In genomic region chr15:79670972-79671299, GRCm38 (mm10) we compare ENCODE assay signal across 8 mouse cellular contexts. TPM values are rescaled to one million over a fixed set of nuclear protein-coding genes. Genes with fewer than 3 reads are reported as not detected.
DNase-seq lines count a peak whose midpoint lies in the region; ATAC-seq and TF ChIP-seq lines count a peak whose summit lies in the region.

No protein-coding gene starts in this region.

- peaks cover 49% of the 10 kb centered on the region for H3K36me3 ChIP-seq in C2C12 (ENCODE audit: control insufficient read depth, insufficient read depth)
- H3K36me3 ChIP-seq in forebrain, embryonic 12.5 days (replicated peaks), result peaks cover 56% of the 10 kb centered on the region
- peaks cover 36% of the 10 kb centered on the region for H3K36me3 ChIP-seq in liver, embryonic 14.5 days (replicated peaks; ENCODE audit: control insufficient read depth, insufficient read depth, low read depth)

- peak; percentile 73; the same call in 1 of the 2 replicates for ATAC-seq in forebrain, embryonic 12.5 days (ENCODE audit: low FRiP score)
- ATAC-seq in liver, embryonic 14.5 days (ENCODE audit: insufficient read depth), result peak; percentile 66

- peaks cover 6% of the 10 kb centered on the region for H3K4me1 ChIP-seq in forebrain, embryonic 12.5 days
- peaks cover 6 to 10% of the 10 kb centered on the region in 2 experiments; a peak in 3 of 4 replicates for H3K4me1 ChIP-seq in liver, embryonic 14.5 days (replicated peaks; ENCODE audit: control insufficient read depth in 2 of 2, insufficient read depth in 2 of 2, low read length in 1 of 2)

- no peak for DNase-seq in gastrocnemius, adult 2 months
- DNase-seq in gastrocnemius, postnatal 14 days, result no peak
- DNase-seq in liver, embryonic 14.5 days (ENCODE audit: low read depth in 3 of 3, low spot score in 3 of 3), result no peak
- no peak for DNase-seq in left cerebral cortex, adult 8-10 months (ENCODE audit: low spot score in 2 of 2)
- no peak for DNase-seq in cerebellum, postnatal 4 days (ENCODE audit: low spot score in 2 of 2)
- no peak for DNase-seq in lung, postnatal 14 days

- H3K27ac ChIP-seq in gastrocnemius, adult 2 months, result peak overlapping the region; percentile 89
- H3K27ac ChIP-seq in forebrain, embryonic 12.5 days, result 0 out of 2 replicates have a peak overlapping the region, but pooled peaks have one; percentile 36
- peak overlapping the region; percentile 53 for H3K27ac ChIP-seq in liver, embryonic 14.5 days

- H3ac ChIP-seq in C2C12 (ENCODE audit: control insufficient read depth, insufficient read length, low read depth), result peak overlapping the region; percentile 89

- H3K4me3 ChIP-seq in gastrocnemius, adult 2 months, result peak overlapping the region; percentile 98
- H3K4me3 ChIP-seq in C2C12 (ENCODE audit: insufficient read depth, poor library complexity, severe bottlenecking), result peak overlapping the region; percentile 100
- H3K4me3 ChIP-seq in forebrain, embryonic 12.5 days (replicated peaks), result peak overlapping the region; percentile 94
- peak overlapping the region; percentile 75 to 88 for H3K4me3 ChIP-seq in liver, embryonic 14.5 days (ENCODE audit: insufficient read depth in 1 of 2, low read depth in 2 of 2, low read length in 2 of 2)

- H3K79me3 ChIP-seq in C2C12 (ENCODE audit: low read depth), result peaks cover 27% of the 10 kb centered on the region

- intact Hi-C loops in gastrocnemius, adult 2 months (cut with DNase I), result loop anchor here (1.0 kb wide), 1 partner anchor 12 kb away; no protein-coding TSS in a partner anchor
- intact Hi-C loops in gastrocnemius, postnatal 14 days (cut with DNase I; ENCODE audit: low total_unique reads), result no loop called here

- no peak for TF ChIP-seq EP300 in liver, embryonic 14.5 days (IDR thresholded peaks at IDR 0.05; ENCODE audit: low read depth)

- WGBS in forebrain, embryonic 12.5 days, result under 1% methylated on average over 37 of the region's 37 CpGs
- WGBS in liver, embryonic 14.5 days (ENCODE audit: insufficient replicate concordance), result under 1% methylated on average over 37 of the region's 37 CpGs

- H3K27me3 ChIP-seq in C2C12 (ENCODE audit: control insufficient read depth, insufficient read depth, insufficient read length), result no peaks in the 10 kb centered on the region
- no peaks in the 10 kb centered on the region for H3K27me3 ChIP-seq in forebrain, embryonic 12.5 days
- H3K27me3 ChIP-seq in liver, embryonic 14.5 days (ENCODE audit: control insufficient read depth, insufficient read depth, low read length), result no peaks in the 10 kb centered on the region

- TF ChIP-seq CTCF in gastrocnemius, adult 2 months (IDR thresholded peaks at IDR 0.05), result no peak
- TF ChIP-seq CTCF in C2C12 (IDR thresholded peaks at IDR 0.05; ENCODE audit: control insufficient read depth, insufficient read depth, insufficient read length), result no peak
- no peak for TF ChIP-seq CTCF in liver, embryonic 14.5 days (IDR thresholded peaks at IDR 0.05; ENCODE audit: low read depth)

- peaks cover 39% of the 10 kb centered on the region for H3K79me2 ChIP-seq in C2C12 (ENCODE audit: control insufficient read depth, insufficient read depth)

- H3K9ac ChIP-seq in forebrain, embryonic 12.5 days, result peak overlapping the region; percentile 87
- H3K9ac ChIP-seq in liver, embryonic 14.5 days (replicated peaks), result peak overlapping the region; percentile 82

- H3K9me3 ChIP-seq in forebrain, embryonic 12.5 days, result no peaks in the 10 kb centered on the region
- H3K9me3 ChIP-seq in liver, embryonic 14.5 days (ENCODE audit: control insufficient read depth, low read length), result no peaks in the 10 kb centered on the region

- H3K4me2 ChIP-seq in forebrain, embryonic 12.5 days, result peak overlapping the region; percentile 90
- peak overlapping the region; percentile 71 for H3K4me2 ChIP-seq in liver, embryonic 14.5 days (ENCODE audit: low read depth)

TF ChIP-seq in C2C12, 6 proteins besides CTCF, POLR2A, EP300 and RAD21:
- TF ChIP-seq USF1 (IDR thresholded peaks at IDR 0.05; ENCODE audit: low read depth) (no peak), FOSL1 (IDR thresholded peaks at IDR 0.05; ENCODE audit: insufficient read depth, low read length, poor library complexity, severe bottlenecking) (no peak), MYOG (IDR thresholded peaks at IDR 0.05; ENCODE audit: control insufficient read depth, extremely low read depth, insufficient read length) (no peak), MAX (IDR thresholded peaks at IDR 0.05) (no peak)

RNA-seq across cellular contexts. Expression of gene Tomm22, which starts 0.3 kb away (rescaled TPM):
- 10 to 100 TPM; 52.8 to 78.6 TPM for total RNA-seq in gastrocnemius, adult 2 months (2021)
- 10 to 100 TPM; 78.3 to 80.4 TPM for total RNA-seq in gastrocnemius, postnatal 14 days (2021)
- polyA plus RNA-seq in C2C12 (2012; fragmentation: generic; extraction: Trizol), result 171 TPM
- polyA plus RNA-seq in forebrain, embryonic 12.5 days (2016; fragmentation: Nextera tagmentation; extraction: Ambion mirVana), result 266 and 274 TPM in 2 replicates
- 51.1 and 58.4 TPM in 2 replicates for polyA plus RNA-seq in liver, embryonic 14.5 days (2012; rRNA removed)
- 142 and 148 TPM in 2 replicates for polyA plus RNA-seq in liver, embryonic 14.5 days (2014; fragmentation: Nextera tagmentation; extraction: Ambion mirVana)
- total RNA-seq in left cerebral cortex, adult 8-10 months (2022), result 100 to 1,000 TPM in 2 of 4 experiments, 10 to 100 TPM in 2; 87.9 to 109 (median 103) TPM

RNA-seq across cellular contexts. Expression of gene Cby1, which starts 11.9 kb away (rescaled TPM):
- total RNA-seq in gastrocnemius, adult 2 months (2021), result 10 to 100 TPM; 11.8 to 15.6 TPM
- 10 to 100 TPM; 17.2 to 18.0 TPM for total RNA-seq in gastrocnemius, postnatal 14 days (2021)
- 54.5 TPM for polyA plus RNA-seq in C2C12 (2012; fragmentation: generic; extraction: Trizol)
- polyA plus RNA-seq in forebrain, embryonic 12.5 days (2016; fragmentation: Nextera tagmentation; extraction: Ambion mirVana), result 89.3 and 90.6 TPM in 2 replicates
- 4.0 and 4.6 TPM in 2 replicates for polyA plus RNA-seq in liver, embryonic 14.5 days (2012; rRNA removed)
- polyA plus RNA-seq in liver, embryonic 14.5 days (2014; fragmentation: Nextera tagmentation; extraction: Ambion mirVana), result 13.4 and 15.7 TPM in 2 replicates
- 10 to 100 TPM; 42.9 to 48.2 (median 46.4) TPM for total RNA-seq in left cerebral cortex, adult 8-10 months (2022)

RNA-seq across cellular contexts. Expression of gene Fam227a, which starts 12.2 kb away (rescaled TPM):
- total RNA-seq in gastrocnemius, adult 2 months (2021), result under 1 TPM; 0.47 to 0.84 TPM
- total RNA-seq in gastrocnemius, postnatal 14 days (2021), result 1 to 10 TPM in 1 of 2 experiments, under 1 TPM in 1; 0.53 to 1.4 TPM
- polyA plus RNA-seq in C2C12 (2012; fragmentation: generic; extraction: Trizol), result 0.27 TPM
- polyA plus RNA-seq in forebrain, embryonic 12.5 days (2016; fragmentation: Nextera tagmentation; extraction: Ambion mirVana), result 5.1 and 5.4 TPM in 2 replicates
- polyA plus RNA-seq in liver, embryonic 14.5 days (2012; rRNA removed), result 0.26 and 0.35 TPM in 2 replicates
- polyA plus RNA-seq in liver, embryonic 14.5 days (2014; fragmentation: Nextera tagmentation; extraction: Ambion mirVana), result 0.06 TPM in 1 of 2 replicates, not detected in the other
- total RNA-seq in left cerebral cortex, adult 8-10 months (2022), result 10 to 100 TPM; 10.4 to 11.4 (median 10.6) TPM

RNA-seq across cellular contexts. Expression of gene Josd1, which starts 16.8 kb away (rescaled TPM):
- 10 to 100 TPM; 12.3 to 18.7 TPM for total RNA-seq in gastrocnemius, adult 2 months (2021)
- 10 to 100 TPM in 1 of 2 experiments, 1 to 10 TPM in 1; 9.8 to 11.1 TPM for total RNA-seq in gastrocnemius, postnatal 14 days (2021)
- polyA plus RNA-seq in C2C12 (2012; fragmentation: generic; extraction: Trizol), result 37.0 TPM
- polyA plus RNA-seq in forebrain, embryonic 12.5 days (2016; fragmentation: Nextera tagmentation; extraction: Ambion mirVana), result 24.1 and 24.5 TPM in 2 replicates
- polyA plus RNA-seq in liver, embryonic 14.5 days (2012; rRNA removed), result 19.7 and 21.4 TPM in 2 replicates
- polyA plus RNA-seq in liver, embryonic 14.5 days (2014; fragmentation: Nextera tagmentation; extraction: Ambion mirVana), result 13.0 and 13.2 TPM in 2 replicates
- total RNA-seq in left cerebral cortex, adult 8-10 months (2022), result 10 to 100 TPM; 56.0 to 62.3 (median 60.6) TPM

RNA-seq across cellular contexts. Expression of gene Gtpbp1, which starts 19.7 kb away (rescaled TPM):
- 10 to 100 TPM; 24.4 to 28.5 TPM for total RNA-seq in gastrocnemius, adult 2 months (2021)
- 10 to 100 TPM; 17.7 to 18.0 TPM for total RNA-seq in gastrocnemius, postnatal 14 days (2021)
- 62.5 TPM for polyA plus RNA-seq in C2C12 (2012; fragmentation: generic; extraction: Trizol)
- 51.5 and 55.7 TPM in 2 replicates for polyA plus RNA-seq in forebrain, embryonic 12.5 days (2016; fragmentation: Nextera tagmentation; extraction: Ambion mirVana)
- polyA plus RNA-seq in liver, embryonic 14.5 days (2012; rRNA removed), result 23.5 and 23.7 TPM in 2 replicates
- 22.6 and 28.2 TPM in 2 replicates for polyA plus RNA-seq in liver, embryonic 14.5 days (2014; fragmentation: Nextera tagmentation; extraction: Ambion mirVana)
- total RNA-seq in left cerebral cortex, adult 8-10 months (2022), result 10 to 100 TPM; 48.5 to 60.5 (median 55.9) TPM

Comparison
In these comparisons a context has a peak if more than half of its experiments do, and no peak if none do; other contexts are left out.
1. H3K27ac ChIP-seq: peak in every context shown above with its lines; median percentile 89 in gastrocnemius, adult 2 months; 53 in liver, embryonic 14.5 days; 36 in forebrain, embryonic 12.5 days.
2. RNA of gene Fam227a, which starts 12.2 kb away (total RNA-seq): 10.4 to 11.4 TPM in left cerebral cortex, adult 8-10 months; 0.53 to 1.4 TPM in gastrocnemius, postnatal 14 days and 0.47 to 0.84 TPM in gastrocnemius, adult 2 months; every median in the first group is over 4 times any median in the second.
3. Peak in every context shown above with its lines, with median percentiles within 50 percentile points of each other: H3K4me3 ChIP-seq.